Mouse (Mus musculus): ENCODE measurements at regions not wholly inside any gene's neighbourhood (a gene's known extent, or its start where the extent isn't known, plus 50 kb on each side); places are given as distances from the start of the nearest gene placed in this dataset.

- H3K79me2 ChIP-seq (replicated peaks; ENCODE audit: control insufficient read depth, extremely low read depth, insufficient read depth, poor library complexity, severe bottlenecking) = no peaks in the 10 kb centered on the region
- H3K27ac ChIP-seq (ENCODE audit: insufficient read depth, low read depth) = no peak overlapping the region
- no peak for DNase-seq (ENCODE audit: extremely low read depth)
- TF ChIP-seq CHD2 (IDR thresholded peaks at IDR 0.05; ENCODE audit: low read length) = no peak
- TF ChIP-seq ZNF384 (IDR thresholded peaks at IDR 0.05; ENCODE audit: low read depth, low read length) = no peak
- TF ChIP-seq NRF1 (IDR thresholded peaks at IDR 0.05; ENCODE audit: low read depth, low read length) = no peak
- no peak for TF ChIP-seq GABPA (IDR thresholded peaks at IDR 0.05; ENCODE audit: insufficient replicate concordance, low read depth, low read length)
- no peak for TF ChIP-seq USF2 (conservative IDR thresholded peaks at IDR 0.05; ENCODE audit: low read depth, low read length)
- H3K4me2 ChIP-seq (ENCODE audit: insufficient read depth, low read depth, poor library complexity, severe bottlenecking) = no peak overlapping the region
- dilution Hi-C loops (cut with MboI; ENCODE audit: extremely low pct_ligation_motif_present, extremely low pct_unique_long_range_greater_than_20kb, low sequenced_read_pairs) (no loop called here), in situ Hi-C loops (cut with MboI; ENCODE audit: low pct_ligation_motif_present, low pct_unique_long_range_greater_than_20kb, low sequenced_read_pairs) (no loop called here)
- H3K27me3 ChIP-seq (replicated peaks) = no peaks in the 10 kb centered on the region
- H3K4me1 ChIP-seq (ENCODE audit: control insufficient read depth in 1 of 2, insufficient read depth in 2 of 2) = no peaks in the 10 kb centered on the region
- no peak overlapping the region for H3K9ac ChIP-seq (ENCODE audit: insufficient read depth, low read depth)
- H3K9me3 ChIP-seq (replicated peaks; ENCODE audit: low read length) = peaks cover 36% of the 10 kb centered on the region
- no peak overlapping the region for H3K4me3 ChIP-seq (replicated peaks in 1 of 3; ENCODE audit: low read depth in 2 of 3, low read length in 2 of 3, poor library complexity in 1 of 3)
- no peaks in the 10 kb centered on the region for H3K36me3 ChIP-seq (replicated peaks in 1 of 2; ENCODE audit: control insufficient read depth in 1 of 2, insufficient read depth in 1 of 2, low read length in 1 of 2)
Observed at GRCm38 (mm10) chr1:41674086-41674485, 868.7 kb downstream of the Tmem182 start.

GRCm38 (mm10) chr1:41675345-41675744 lies 869.9 kb downstream of the Tmem182 start:
- H3K79me2 ChIP-seq (replicated peaks; ENCODE audit: control insufficient read depth, extremely low read depth, insufficient read depth, poor library complexity, severe bottlenecking) = no peaks in the 10 kb centered on the region
- no peak overlapping the region for H3K9ac ChIP-seq (ENCODE audit: insufficient read depth, low read depth)
- H3K27me3 ChIP-seq (replicated peaks) = no peaks in the 10 kb centered on the region
- peaks cover 29% of the 10 kb centered on the region for H3K9me3 ChIP-seq (replicated peaks; ENCODE audit: low read length)
- H3K4me2 ChIP-seq (ENCODE audit: insufficient read depth, low read depth, poor library complexity, severe bottlenecking) = no peak overlapping the region
- no peaks in the 10 kb centered on the region for H3K4me1 ChIP-seq (ENCODE audit: control insufficient read depth in 1 of 2, insufficient read depth in 2 of 2)
- H3K36me3 ChIP-seq (replicated peaks in 1 of 2; ENCODE audit: control insufficient read depth in 1 of 2, insufficient read depth in 1 of 2, low read length in 1 of 2) = no peaks in the 10 kb centered on the region
- no peak overlapping the region for H3K27ac ChIP-seq (ENCODE audit: insufficient read depth, low read depth)
- in situ Hi-C loops (cut with MboI; ENCODE audit: low pct_ligation_motif_present, low pct_unique_long_range_greater_than_20kb, low sequenced_read_pairs) (no loop called here), dilution Hi-C loops (cut with MboI; ENCODE audit: extremely low pct_ligation_motif_present, extremely low pct_unique_long_range_greater_than_20kb, low sequenced_read_pairs) (no loop called here)
- no peak overlapping the region for H3K4me3 ChIP-seq (replicated peaks in 1 of 3; ENCODE audit: low read depth in 2 of 3, low read length in 2 of 3, poor library complexity in 1 of 3)
- TF ChIP-seq ELF1 (IDR thresholded peaks at IDR 0.05; ENCODE audit: low read depth, low read length) (no peak), USF2 (conservative IDR thresholded peaks at IDR 0.05; ENCODE audit: low read depth, low read length) (no peak), GABPA (IDR thresholded peaks at IDR 0.05; ENCODE audit: insufficient replicate concordance, low read depth, low read length) (no peak), MXI1 (IDR thresholded peaks at IDR 0.05; ENCODE audit: low read depth, low read length) (no peak), CHD2 (IDR thresholded peaks at IDR 0.05; ENCODE audit: low read length) (no peak), SIN3A (IDR thresholded peaks at IDR 0.05; ENCODE audit: low read length) (no peak), CHD1 (IDR thresholded peaks at IDR 0.05; ENCODE audit: low read depth, low read length) (no peak), BHLHE40 (IDR thresholded peaks at IDR 0.05; ENCODE audit: low read depth, low read length) (no peak)
- DNase-seq (ENCODE audit: extremely low read depth) = no peak

- H3K27me3 ChIP-seq (replicated peaks) = no peaks in the 10 kb centered on the region
- no peaks in the 10 kb centered on the region for H3K79me2 ChIP-seq (replicated peaks; ENCODE audit: control insufficient read depth, extremely low read depth, insufficient read depth, poor library complexity, severe bottlenecking)
- no peak overlapping the region for H3K27ac ChIP-seq (ENCODE audit: insufficient read depth, low read depth)
- no peaks in the 10 kb centered on the region for H3K36me3 ChIP-seq (replicated peaks in 1 of 2; ENCODE audit: control insufficient read depth in 1 of 2, insufficient read depth in 1 of 2, low read length in 1 of 2)
- no peak for TF ChIP-seq MXI1 (IDR thresholded peaks at IDR 0.05; ENCODE audit: low read depth, low read length)
- no peak for TF ChIP-seq MYC (IDR thresholded peaks at IDR 0.05; ENCODE audit: low read depth, low read length)
- no peak overlapping the region for H3K4me2 ChIP-seq (ENCODE audit: insufficient read depth, low read depth, poor library complexity, severe bottlenecking)
- dilution Hi-C loops (cut with MboI; ENCODE audit: extremely low pct_ligation_motif_present, extremely low pct_unique_long_range_greater_than_20kb, low sequenced_read_pairs) = no loop called here
- DNase-seq (ENCODE audit: extremely low read depth) = no peak
- H3K9me3 ChIP-seq (replicated peaks; ENCODE audit: low read length) = peaks cover 42% of the 10 kb centered on the region
- H3K4me3 ChIP-seq (replicated peaks in 1 of 3; ENCODE audit: low read depth in 2 of 3, low read length in 2 of 3, poor library complexity in 1 of 3) = no peak overlapping the region
- in situ Hi-C loops (cut with MboI; ENCODE audit: low pct_ligation_motif_present, low pct_unique_long_range_greater_than_20kb, low sequenced_read_pairs) = no loop called here
- H3K4me1 ChIP-seq (ENCODE audit: control insufficient read depth in 1 of 2, insufficient read depth in 2 of 2) = no peaks in the 10 kb centered on the region
- H3K9ac ChIP-seq (ENCODE audit: insufficient read depth, low read depth) = no peak overlapping the region
Observed at GRCm38 (mm10) chr1:41705692-41706091, 900.3 kb downstream of the Tmem182 start.

Measured in CH12.LX (cell line).